Mouse (Mus musculus): ENCODE data around the gene Nfic. TPM values are rescaled to one million over a fixed set of nuclear protein-coding genes. Genes with fewer than 3 reads are reported as not detected.

Gene Nfic
- polyA plus RNA-seq, 2 experiments: 38.1 to 98.9 TPM

DNA sequence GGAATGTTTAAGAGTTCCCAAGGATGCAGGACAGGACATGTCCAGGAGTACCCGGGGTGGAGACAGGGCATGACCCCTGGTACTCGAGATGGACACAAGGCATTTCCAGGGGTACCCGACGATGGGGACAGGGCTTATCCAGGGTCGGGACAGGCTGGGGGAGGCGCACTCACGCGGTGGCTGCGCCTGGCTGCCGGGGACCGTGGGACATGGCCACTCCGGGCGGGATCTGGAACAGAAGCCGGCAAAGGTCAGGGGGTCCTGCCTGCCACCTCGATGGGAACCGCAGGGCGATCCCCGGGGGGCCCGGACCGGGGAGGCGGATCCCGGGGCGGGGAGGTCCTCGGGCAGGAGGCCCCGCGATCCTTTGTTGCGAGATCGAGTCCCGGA, 105.5 kb downstream of the Nfic start:
- Histone ChIP-seq H3K9ac (ENCODE audit: low read depth, low read length, severe bottlenecking) (peak overlapping the region; percentile 80), H3K9me3 (ENCODE audit: control insufficient read depth, low read length) (no peaks in the 10 kb centered on the region), H3K4me2 (replicated peaks; ENCODE audit: low read depth, low read length, severe bottlenecking) (peak overlapping the region; percentile 93), H3K4me1 (ENCODE audit: control insufficient read depth, insufficient read depth, low read length) (peaks cover 20% of the 10 kb centered on the region), H3K27ac (replicated peaks; ENCODE audit: low read depth, low read length) (peak overlapping the region; percentile 70), H3K4me3 (replicated peaks; ENCODE audit: low read length) (peak overlapping the region; percentile 78), H3K27me3 (ENCODE audit: control insufficient read depth, insufficient read depth, low read length) (peaks cover 4% of the 10 kb centered on the region), H3K36me3 (ENCODE audit: control insufficient read depth, insufficient read depth, low read length) (peaks cover 21% of the 10 kb centered on the region)
- no peak for TF ChIP-seq POLR2A (IDR thresholded peaks at IDR 0.05; ENCODE audit: borderline replicate concordance, extremely low read depth, insufficient read depth, insufficient read length)
- WGBS: 1% methylated on average over 24 of the region's 29 CpGs
- ATAC-seq (ENCODE audit: low FRiP score, low read depth): no peak
- no peak for DNase-seq (ENCODE audit: low spot score)

DNA sequence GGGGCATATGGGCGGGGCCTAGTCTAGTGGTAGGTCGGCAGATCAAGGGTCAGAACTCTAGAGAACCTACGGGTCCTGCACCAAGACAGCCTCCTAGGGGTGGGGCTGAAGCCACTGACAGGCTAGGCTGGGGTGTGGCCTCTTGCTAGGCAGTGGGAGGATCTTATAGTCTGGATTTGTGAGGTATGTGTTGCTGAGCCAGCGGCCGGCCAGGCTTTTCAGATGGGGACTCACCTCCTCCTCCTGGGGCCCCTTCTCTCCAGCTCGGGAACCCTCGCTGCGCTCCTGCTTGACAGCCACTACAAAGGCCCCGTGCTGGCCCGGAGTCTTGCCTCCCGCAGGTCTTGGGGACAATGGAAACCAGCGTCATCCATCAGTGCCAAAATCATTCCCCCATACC, 106.3 kb downstream of the Nfic start:
- Histone ChIP-seq H3K27ac (replicated peaks; ENCODE audit: low read depth, low read length) (no peak overlapping the region), H3K27me3 (ENCODE audit: control insufficient read depth, insufficient read depth, low read length) (peaks cover 11% of the 10 kb centered on the region), H3K36me3 (ENCODE audit: control insufficient read depth, insufficient read depth, low read length) (peaks cover 21% of the 10 kb centered on the region), H3K4me1 (ENCODE audit: control insufficient read depth, insufficient read depth, low read length) (peaks cover 20% of the 10 kb centered on the region), H3K4me2 (replicated peaks; ENCODE audit: low read depth, low read length, severe bottlenecking) (peak overlapping the region; percentile 93), H3K9me3 (ENCODE audit: control insufficient read depth, low read length) (no peaks in the 10 kb centered on the region), H3K4me3 (replicated peaks; ENCODE audit: low read length) (peak overlapping the region; percentile 78), H3K9ac (ENCODE audit: low read depth, low read length, severe bottlenecking) (peak overlapping the region; percentile 80)
- DNase-seq (ENCODE audit: low spot score): peak; percentile 43
- no peak for ATAC-seq (ENCODE audit: low FRiP score, low read depth)
- TF ChIP-seq POLR2A (IDR thresholded peaks at IDR 0.05; ENCODE audit: borderline replicate concordance, extremely low read depth, insufficient read depth, insufficient read length): no peak
- 2% methylated on average over 11 of the region's 12 CpGs for WGBS

DNA sequence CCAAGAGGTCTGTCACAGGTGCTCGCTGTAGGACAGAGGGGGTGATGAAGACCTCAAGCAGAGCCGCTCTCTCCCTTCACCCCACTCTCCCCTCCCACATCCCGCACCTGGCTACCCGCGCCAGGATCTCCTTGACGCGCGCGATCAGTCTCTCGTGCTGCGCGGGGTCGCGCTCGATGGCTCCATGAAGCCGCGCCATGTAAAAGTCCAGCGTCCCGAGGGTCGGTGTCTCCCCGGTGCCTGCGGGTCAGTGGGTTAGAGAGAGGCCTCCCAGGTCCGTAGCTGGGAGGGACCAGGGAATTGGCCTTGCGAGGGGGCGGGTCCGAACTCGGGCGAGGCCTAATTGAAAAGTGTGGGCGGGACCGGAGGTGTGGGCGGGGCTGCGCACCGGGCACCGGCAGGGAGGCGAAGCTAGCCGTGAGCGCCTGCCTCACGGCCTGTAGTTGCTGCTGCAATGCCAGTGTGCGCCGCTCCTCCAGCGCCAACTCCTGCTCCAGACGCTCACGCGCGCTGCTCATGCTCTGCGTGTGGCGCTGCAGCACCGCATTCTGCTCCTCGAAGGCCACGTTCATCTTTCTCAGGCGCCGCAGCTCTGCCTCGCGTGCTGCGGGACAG, 108.9 kb downstream of the Nfic start:
- ATAC-seq (ENCODE audit: low FRiP score, low read depth) (no peak), DNase-seq (ENCODE audit: low spot score) (peak; percentile 56)
- Histone ChIP-seq H3K27ac (replicated peaks; ENCODE audit: low read depth, low read length) (no peak overlapping the region), H3K4me3 (replicated peaks; ENCODE audit: low read length) (peak overlapping the region; percentile 27), H3K4me1 (ENCODE audit: control insufficient read depth, insufficient read depth, low read length) (peaks cover 26% of the 10 kb centered on the region), H3K27me3 (ENCODE audit: control insufficient read depth, insufficient read depth, low read length) (peaks cover 36% of the 10 kb centered on the region), H3K9me3 (ENCODE audit: control insufficient read depth, low read length) (no peaks in the 10 kb centered on the region), H3K9ac (ENCODE audit: low read depth, low read length, severe bottlenecking) (peak overlapping the region; percentile 26; the same call in 1 of the 2 replicates), H3K4me2 (replicated peaks; ENCODE audit: low read depth, low read length, severe bottlenecking) (peak overlapping the region; percentile 50), H3K36me3 (ENCODE audit: control insufficient read depth, insufficient read depth, low read length) (peaks cover 21% of the 10 kb centered on the region)
- WGBS: 11% methylated on average over 39 of the region's 55 CpGs
- TF ChIP-seq POLR2A (IDR thresholded peaks at IDR 0.05; ENCODE audit: borderline replicate concordance, extremely low read depth, insufficient read depth, insufficient read length): no peak

Small RNA genes within 50 kb of the gene (microRNA-seq; reads per million reads assigned to microRNA genes)
- gene Gm25595 (not detected), gene Mir1191b (1.8 reads per million), gene Mir6913 (not detected)

Other genes starting within 250 kb of the Nfic start
Only the 30 nearest of the 31 such genes appear.
- 0.67 and 0.74 TPM in 2 replicates for gene Atcay, start 224.8 kb downstream of the Nfic start, polyA plus RNA-seq (2012; rRNA removed)
- 0.25 TPM in 1 of 2 replicates, not detected in the other for gene Atcay, start 224.8 kb downstream of the Nfic start, polyA plus RNA-seq (2014; fragmentation: Nextera tagmentation; extraction: Ambion mirVana)
- gene Zfr2, start 222.5 kb downstream of the Nfic start, polyA plus RNA-seq (2012; rRNA removed): 39.7 and 44.7 TPM in 2 replicates
- 9.7 and 10.5 TPM in 2 replicates for gene Zfr2, start 222.5 kb downstream of the Nfic start, polyA plus RNA-seq (2014; fragmentation: Nextera tagmentation; extraction: Ambion mirVana)
- gene Matk, start 202.7 kb downstream of the Nfic start, polyA plus RNA-seq (2012; rRNA removed): 9.9 and 10.6 TPM in 2 replicates
- 5.9 and 6.8 TPM in 2 replicates for gene Matk, start 202.7 kb downstream of the Nfic start, polyA plus RNA-seq (2014; fragmentation: Nextera tagmentation; extraction: Ambion mirVana)
- 93.0 and 124 TPM in 2 replicates for gene Mrpl54, start 188.7 kb downstream of the Nfic start, polyA plus RNA-seq (2012; rRNA removed)
- gene Mrpl54, start 188.7 kb downstream of the Nfic start, polyA plus RNA-seq (2014; fragmentation: Nextera tagmentation; extraction: Ambion mirVana): 200 and 202 TPM in 2 replicates
- gene Apba3, start 188.7 kb downstream of the Nfic start, polyA plus RNA-seq (2012; rRNA removed): 77.9 and 102 TPM in 2 replicates
- gene Apba3, start 188.7 kb downstream of the Nfic start, polyA plus RNA-seq (2014; fragmentation: Nextera tagmentation; extraction: Ambion mirVana): 58.2 and 59.2 TPM in 2 replicates
- 2.8 and 3.5 TPM in 2 replicates for gene Tjp3, start 164.1 kb downstream of the Nfic start, polyA plus RNA-seq (2012; rRNA removed)
- gene Tjp3, start 164.1 kb downstream of the Nfic start, polyA plus RNA-seq (2014; fragmentation: Nextera tagmentation; extraction: Ambion mirVana): 5.2 and 6.4 TPM in 2 replicates
- gene Pip5k1c, start 162.7 kb downstream of the Nfic start, polyA plus RNA-seq (2012; rRNA removed): 70.4 and 93.4 TPM in 2 replicates
- gene Pip5k1c, start 162.7 kb downstream of the Nfic start, polyA plus RNA-seq (2014; fragmentation: Nextera tagmentation; extraction: Ambion mirVana): 53.0 and 60.4 TPM in 2 replicates
- 46.5 and 50.0 TPM in 2 replicates for gene Cactin, start 134.5 kb downstream of the Nfic start, polyA plus RNA-seq (2012; rRNA removed)
- gene Cactin, start 134.5 kb downstream of the Nfic start, polyA plus RNA-seq (2014; fragmentation: Nextera tagmentation; extraction: Ambion mirVana): 25.3 and 33.9 TPM in 2 replicates
- 9.2 and 13.7 TPM in 2 replicates for gene Tbxa2r, start 126.9 kb downstream of the Nfic start, polyA plus RNA-seq (2012; rRNA removed)
- 8.5 and 10.8 TPM in 2 replicates for gene Tbxa2r, start 126.9 kb downstream of the Nfic start, polyA plus RNA-seq (2014; fragmentation: Nextera tagmentation; extraction: Ambion mirVana)
- gene Gipc3, start 112.4 kb downstream of the Nfic start, polyA plus RNA-seq (2012; rRNA removed): 0.09 and 0.12 TPM in 2 replicates
- gene Gipc3, start 112.4 kb downstream of the Nfic start, polyA plus RNA-seq (2014; fragmentation: Nextera tagmentation; extraction: Ambion mirVana): 0.06 TPM in 2 replicates
- 135 and 137 TPM in 2 replicates for gene Hmg20b, start 105.2 kb downstream of the Nfic start, polyA plus RNA-seq (2012; rRNA removed)
- 92.9 and 104 TPM in 2 replicates for gene Hmg20b, start 105.2 kb downstream of the Nfic start, polyA plus RNA-seq (2014; fragmentation: Nextera tagmentation; extraction: Ambion mirVana)
- 12.0 and 18.5 TPM in 2 replicates for gene Mfsd12, start 98.1 kb downstream of the Nfic start, polyA plus RNA-seq (2012; rRNA removed)
- 6.8 and 8.0 TPM in 2 replicates for gene Mfsd12, start 98.1 kb downstream of the Nfic start, polyA plus RNA-seq (2014; fragmentation: Nextera tagmentation; extraction: Ambion mirVana)
- gene 4930404N11Rik, start 89.8 kb downstream of the Nfic start, polyA plus RNA-seq (2012; rRNA removed): 0.43 and 0.95 TPM in 2 replicates
- 0.37 and 0.41 TPM in 2 replicates for gene 4930404N11Rik, start 89.8 kb downstream of the Nfic start, polyA plus RNA-seq (2014; fragmentation: Nextera tagmentation; extraction: Ambion mirVana)
- gene Fzr1, start 77.1 kb downstream of the Nfic start, polyA plus RNA-seq (2012; rRNA removed): 109 and 142 TPM in 2 replicates
- 92.8 and 95.5 TPM in 2 replicates for gene Fzr1, start 77.1 kb downstream of the Nfic start, polyA plus RNA-seq (2014; fragmentation: Nextera tagmentation; extraction: Ambion mirVana)
- gene Dohh, start 71.2 kb downstream of the Nfic start, polyA plus RNA-seq (2012; rRNA removed): 54.3 and 66.7 TPM in 2 replicates
- gene Dohh, start 71.2 kb downstream of the Nfic start, polyA plus RNA-seq (2014; fragmentation: Nextera tagmentation; extraction: Ambion mirVana): 60.0 and 63.7 TPM in 2 replicates
- gene Gm48551, start 71.2 kb downstream of the Nfic start, polyA plus RNA-seq (2012; rRNA removed): 4.3 and 5.0 TPM in 2 replicates
- gene Gm48551, start 71.2 kb downstream of the Nfic start, polyA plus RNA-seq (2014; fragmentation: Nextera tagmentation; extraction: Ambion mirVana): 1.1 and 2.9 TPM in 2 replicates
- gene Gm48552, start 66.6 kb downstream of the Nfic start, polyA plus RNA-seq (2012; rRNA removed): 6.8 and 9.5 TPM in 2 replicates
- 0.99 and 1.2 TPM in 2 replicates for gene Gm48552, start 66.6 kb downstream of the Nfic start, polyA plus RNA-seq (2014; fragmentation: Nextera tagmentation; extraction: Ambion mirVana)
- 7.5 and 7.8 TPM in 2 replicates for gene Smim24, start 62.6 kb downstream of the Nfic start, polyA plus RNA-seq (2012; rRNA removed)
- 4.3 and 4.6 TPM in 2 replicates for gene Smim24, start 62.6 kb downstream of the Nfic start, polyA plus RNA-seq (2014; fragmentation: Nextera tagmentation; extraction: Ambion mirVana)
- gene Celf5, start 27.1 kb upstream of the Nfic start, polyA plus RNA-seq (2012; rRNA removed): 5.9 and 7.9 TPM in 2 replicates
- gene Celf5, start 27.1 kb upstream of the Nfic start, polyA plus RNA-seq (2014; fragmentation: Nextera tagmentation; extraction: Ambion mirVana): 0.85 and 1.6 TPM in 2 replicates
- 218 and 324 TPM in 2 replicates for gene Ncln, start 40.8 kb upstream of the Nfic start, polyA plus RNA-seq (2012; rRNA removed)
- 76.4 and 89.7 TPM in 2 replicates for gene Ncln, start 40.8 kb upstream of the Nfic start, polyA plus RNA-seq (2014; fragmentation: Nextera tagmentation; extraction: Ambion mirVana)
- gene S1pr4, start 44.5 kb upstream of the Nfic start, polyA plus RNA-seq (2012; rRNA removed): 0.50 and 0.79 TPM in 2 replicates
- 0.23 and 0.66 TPM in 2 replicates for gene S1pr4, start 44.5 kb upstream of the Nfic start, polyA plus RNA-seq (2014; fragmentation: Nextera tagmentation; extraction: Ambion mirVana)
- gene Gna15, start 68.6 kb upstream of the Nfic start, polyA plus RNA-seq (2012; rRNA removed): 3.7 and 3.8 TPM in 2 replicates
- gene Gna15, start 68.6 kb upstream of the Nfic start, polyA plus RNA-seq (2014; fragmentation: Nextera tagmentation; extraction: Ambion mirVana): 3.4 and 3.8 TPM in 2 replicates
- gene Gna11, start 89.6 kb upstream of the Nfic start, polyA plus RNA-seq (2012; rRNA removed): 97.4 and 116 TPM in 2 replicates
- gene Gna11, start 89.6 kb upstream of the Nfic start, polyA plus RNA-seq (2014; fragmentation: Nextera tagmentation; extraction: Ambion mirVana): 89.1 and 91.7 TPM in 2 replicates
- gene Aes, start 103.9 kb upstream of the Nfic start, polyA plus RNA-seq (2012; rRNA removed): 472 and 473 TPM in 2 replicates
- gene Aes, start 103.9 kb upstream of the Nfic start, polyA plus RNA-seq (2014; fragmentation: Nextera tagmentation; extraction: Ambion mirVana): 380 and 393 TPM in 2 replicates
- 250 and 345 TPM in 2 replicates for gene Tle2, start 118.9 kb upstream of the Nfic start, polyA plus RNA-seq (2012; rRNA removed)
- 38.1 and 52.2 TPM in 2 replicates for gene Tle2, start 118.9 kb upstream of the Nfic start, polyA plus RNA-seq (2014; fragmentation: Nextera tagmentation; extraction: Ambion mirVana)
- gene Tle6, start 145.4 kb upstream of the Nfic start, polyA plus RNA-seq (2012; rRNA removed): 24.2 and 28.0 TPM in 2 replicates
- 9.2 and 16.6 TPM in 2 replicates for gene Tle6, start 145.4 kb upstream of the Nfic start, polyA plus RNA-seq (2014; fragmentation: Nextera tagmentation; extraction: Ambion mirVana)
- 3.8 and 4.0 TPM in 2 replicates for gene BC025920, start 150.6 kb upstream of the Nfic start, polyA plus RNA-seq (2012; rRNA removed)
- 0.58 and 0.78 TPM in 2 replicates for gene BC025920, start 150.6 kb upstream of the Nfic start, polyA plus RNA-seq (2014; fragmentation: Nextera tagmentation; extraction: Ambion mirVana)
- gene Sirt6, start 172.2 kb upstream of the Nfic start, polyA plus RNA-seq (2012; rRNA removed): 70.7 and 92.4 TPM in 2 replicates
- 39.5 and 40.7 TPM in 2 replicates for gene Sirt6, start 172.2 kb upstream of the Nfic start, polyA plus RNA-seq (2014; fragmentation: Nextera tagmentation; extraction: Ambion mirVana)
- gene Ankrd24, start 172.9 kb upstream of the Nfic start, polyA plus RNA-seq (2012; rRNA removed): 79.9 and 100 TPM in 2 replicates
- 5.3 and 9.6 TPM in 2 replicates for gene Ankrd24, start 172.9 kb upstream of the Nfic start, polyA plus RNA-seq (2014; fragmentation: Nextera tagmentation; extraction: Ambion mirVana)
- gene Gm10778, start 193.4 kb upstream of the Nfic start, polyA plus RNA-seq (2012; rRNA removed): 2.1 and 2.8 TPM in 2 replicates
- 3.8 TPM in 2 replicates for gene Gm10778, start 193.4 kb upstream of the Nfic start, polyA plus RNA-seq (2014; fragmentation: Nextera tagmentation; extraction: Ambion mirVana)